Mouse (Mus musculus) c-Kit-positive CD71-positive TER-119-positive erythroid progenitor cells, embryonic 14.5 days (primary cell): Measurements from ENCODE around the gene Ifit1bl2.
"Not testable (repeated sequence)": the region's sequence is repeated elsewhere in the genome, so short reads cannot be mapped to it uniquely, and the experiment has no call there.

Experiments
- DNase-seq: peaks from one replicate; pipeline ENCODE4 v3.0.0-alpha.2; 2013; ENCODE audit warnings: low spot score

Gene Ifit1bl2

GRCm38 (mm10) chr19:34607237-34608051 lies 33.1 kb downstream of the Ifit1bl2 start, which contains the start of gene Ifit3b:
Gene Ifit3b, plus strand, starts transcription at chr19:34607970.
- DNase-seq = not testable (repeated sequence)

DNA sequence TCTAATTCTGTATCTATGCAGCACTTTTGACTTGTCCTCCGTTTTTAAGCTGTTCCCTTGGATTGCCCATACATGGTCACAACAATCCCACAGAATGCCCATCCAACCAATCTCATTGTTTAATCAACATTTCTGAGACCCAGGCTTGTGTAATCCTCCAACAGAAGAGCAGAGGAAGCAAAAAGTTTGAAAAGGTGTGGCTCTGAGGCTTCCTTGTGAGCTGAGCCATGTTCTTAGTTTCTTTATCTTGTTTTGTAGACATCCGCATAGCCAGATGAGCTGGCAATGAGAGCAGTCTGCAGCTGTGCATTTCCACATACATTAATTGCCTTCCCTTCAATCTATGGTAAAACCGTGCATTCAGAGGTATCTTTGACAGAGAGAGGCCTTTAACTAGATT lies 35.1 kb downstream of the Ifit1bl2 start:
- DNase-seq = no peak

GRCm38 (mm10) chr19:34601888-34602287 lies 38.7 kb downstream of the Ifit1bl2 start, which contains the start of gene Ifit1bl1:
Gene Ifit1bl1, minus strand, starts transcription at chr19:34601956.
- DNase-seq = not testable (repeated sequence)

GRCm38 (mm10) chr19:34599250-34599649 lies 41.3 kb downstream of the Ifit1bl2 start:
- not testable (repeated sequence) for DNase-seq

DNA sequence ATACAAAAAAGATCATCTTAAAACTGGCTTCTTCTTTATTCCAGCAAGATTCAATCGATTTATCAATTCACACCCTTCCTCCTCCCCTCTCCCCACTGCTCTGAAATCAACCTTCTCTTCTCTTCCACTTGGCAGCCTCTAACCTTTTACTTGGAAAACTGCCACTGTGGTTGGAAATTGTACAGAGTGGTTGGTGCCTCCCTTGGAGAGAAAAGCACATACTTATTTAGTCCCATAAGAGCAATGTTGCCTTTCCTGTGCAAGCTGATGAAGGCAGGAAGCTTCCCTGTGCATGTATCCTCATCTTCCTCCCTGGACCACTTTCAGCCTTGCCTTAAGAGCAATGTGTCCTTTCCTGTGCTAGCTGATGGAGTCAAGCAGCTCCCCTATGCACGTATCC lies 42.2 kb downstream of the Ifit1bl2 start:
- DNase-seq = no peak

GRCm38 (mm10) chr19:34596811-34597210 lies 43.7 kb downstream of the Ifit1bl2 start:
- DNase-seq = no peak

DNA sequence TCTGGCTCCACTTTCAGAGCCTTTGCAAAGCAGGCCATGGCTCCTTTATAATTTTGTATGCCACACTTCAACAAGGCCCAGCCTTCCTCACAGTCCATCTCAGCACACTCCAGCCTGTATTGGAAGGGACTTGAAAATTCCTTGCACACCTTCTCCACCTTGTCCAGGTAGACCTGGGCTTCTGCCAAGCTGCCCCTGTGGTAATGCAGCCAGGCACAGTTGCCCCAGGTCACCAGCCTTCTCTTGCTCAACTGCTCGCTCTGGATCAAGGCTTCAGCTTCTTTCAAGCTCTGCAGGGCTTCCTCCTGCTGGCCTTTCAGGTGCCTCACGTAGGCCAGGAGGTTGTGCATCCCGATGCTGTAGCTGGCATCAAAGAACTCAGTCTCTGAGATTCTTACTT lies 46.0 kb downstream of the Ifit1bl2 start:
- not testable (repeated sequence) for DNase-seq

DNA sequence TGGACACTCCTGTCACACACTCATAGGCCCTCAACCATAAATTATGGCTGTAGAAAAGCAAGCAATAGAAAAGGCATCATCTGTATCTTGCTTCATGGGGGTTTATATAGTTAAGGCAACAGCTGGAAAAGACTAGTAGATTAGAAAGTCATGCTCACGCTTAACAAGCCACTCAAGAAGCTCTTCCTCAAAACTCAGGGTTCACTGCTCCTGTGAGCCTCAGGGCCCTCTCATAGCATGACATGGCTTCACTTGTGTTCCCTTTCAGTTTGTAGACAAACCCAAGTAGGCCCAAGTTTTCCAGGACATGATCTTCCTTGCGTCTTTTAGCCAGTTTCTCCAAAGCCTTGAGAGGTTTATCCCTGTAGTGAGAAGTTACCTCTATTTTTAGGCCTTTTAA lies 47.1 kb downstream of the Ifit1bl2 start:
- no peak for DNase-seq

GRCm38 (mm10) chr19:34588959-34589358 lies 51.6 kb downstream of the Ifit1bl2 start:
- DNase-seq = no peak

- not testable (repeated sequence) for DNase-seq
Observed at GRCm38 (mm10) chr19:34587898-34588692, 52.4 kb downstream of the Ifit1bl2 start.

DNA sequence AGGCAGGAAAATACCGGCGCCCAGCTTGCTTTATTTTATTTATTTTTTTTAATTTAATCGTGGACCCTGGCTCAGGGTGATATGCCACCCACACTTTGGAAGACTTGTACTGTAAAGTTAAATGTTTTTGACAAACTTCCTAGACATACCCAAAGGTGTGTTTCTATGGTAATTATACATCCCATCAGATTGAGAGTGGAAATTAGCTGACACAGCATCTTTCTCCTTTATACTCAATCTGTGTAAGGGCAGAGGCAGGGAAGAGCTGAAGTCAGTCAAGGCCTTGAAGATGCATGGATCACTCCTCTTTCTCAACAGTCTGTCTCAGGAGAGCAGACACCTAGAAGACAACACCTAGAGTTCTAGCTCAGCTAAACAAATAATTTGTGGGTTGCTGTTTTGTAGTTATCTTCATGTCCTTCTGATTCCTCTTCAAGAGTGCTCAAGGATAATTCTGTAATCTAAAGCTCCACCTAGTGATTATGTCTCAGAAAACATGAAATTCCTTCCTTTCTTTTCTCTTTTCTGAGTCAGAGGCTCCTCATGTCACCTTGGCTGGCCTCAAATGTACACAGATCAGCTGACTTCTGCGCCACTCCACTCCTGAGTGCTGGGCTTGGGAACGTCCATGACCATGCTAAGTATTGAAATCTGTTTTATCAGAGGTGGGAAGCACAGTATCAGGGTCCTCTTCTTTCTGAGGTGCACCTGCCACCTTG lies 54.6 kb downstream of the Ifit1bl2 start:
- not testable (repeated sequence) for DNase-seq

DNA sequence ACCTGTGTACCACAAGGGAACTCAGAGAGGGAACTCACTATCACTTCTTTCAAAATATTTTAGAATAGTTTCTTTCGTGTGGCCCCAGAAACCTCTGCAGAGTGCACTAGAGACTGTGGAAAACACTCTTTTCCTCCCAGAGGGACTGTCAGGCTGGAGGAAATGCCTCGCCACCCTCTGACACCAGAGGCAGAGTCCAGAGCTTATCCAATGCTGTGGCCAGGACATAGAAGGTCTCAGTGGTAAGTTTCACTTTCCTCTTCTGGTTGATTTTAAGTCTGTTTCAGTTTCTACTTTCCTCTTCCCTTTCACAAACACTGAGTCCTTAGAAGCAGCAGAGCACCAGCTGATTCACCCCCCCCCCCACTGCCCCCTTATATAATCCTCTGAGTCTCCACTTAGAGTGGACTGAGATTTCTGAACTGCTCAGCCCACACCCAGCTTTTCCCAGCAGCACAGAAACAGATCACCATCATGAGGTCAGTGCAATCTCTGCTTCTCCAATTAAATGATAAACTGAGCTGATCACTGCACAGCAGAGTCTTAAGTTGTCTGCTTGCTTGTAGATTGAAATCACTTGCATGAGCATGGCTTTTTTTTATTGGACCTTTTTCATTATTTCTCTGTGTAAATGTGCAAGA lies 57.3 kb downstream of the Ifit1bl2 start, which contains the start of gene Ifit3:
Gene Ifit3, plus strand, starts transcription at position 406 of the 641 bp plus-strand sequence.
- not testable (repeated sequence) for DNase-seq

- not testable (repeated sequence) for DNase-seq
Observed at GRCm38 (mm10) chr19:34582696-34583095, 57.8 kb downstream of the Ifit1bl2 start.

DNA sequence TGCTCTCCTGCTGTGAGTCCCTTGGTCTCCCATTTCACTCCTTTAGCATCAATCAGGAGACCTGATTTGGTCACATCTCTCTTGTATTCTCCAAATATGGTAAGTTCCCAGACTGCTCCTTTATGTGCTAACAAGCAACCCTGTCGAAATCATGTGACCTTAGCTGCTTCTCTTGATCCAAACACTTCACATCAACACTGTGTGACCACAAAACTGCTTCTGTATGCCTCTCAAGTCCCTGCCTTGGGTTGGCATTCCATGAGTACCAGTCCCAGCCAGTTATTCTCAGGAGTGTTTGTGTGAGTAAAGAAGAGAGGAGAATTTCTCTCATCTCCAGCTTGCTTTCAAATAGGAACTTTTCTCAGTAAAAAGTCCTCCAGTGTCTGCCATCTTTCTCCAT lies 63.4 kb downstream of the Ifit1bl2 start:
- DNase-seq = no peak

GRCm38 (mm10) chr19:34573650-34574049 lies 66.9 kb downstream of the Ifit1bl2 start:
- DNase-seq = no peak

DNA sequence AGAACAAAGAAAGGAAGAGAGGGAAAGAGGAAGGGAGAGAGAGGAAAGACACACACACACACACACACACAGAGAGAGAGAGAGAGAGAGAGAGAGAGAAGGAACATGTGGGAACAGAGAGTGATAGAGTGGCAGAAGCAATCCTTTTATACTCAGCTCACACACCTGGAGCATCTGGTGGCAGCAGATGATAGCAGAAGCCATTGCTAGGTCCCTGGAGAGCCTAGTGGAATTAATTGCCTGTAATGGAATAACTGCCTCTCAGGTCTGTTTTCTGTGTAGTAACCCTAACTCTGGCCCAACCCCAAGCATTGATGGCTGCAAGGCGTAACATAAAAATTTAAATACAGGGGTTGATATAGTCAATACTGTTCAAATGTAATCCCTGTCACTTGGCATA lies 69.5 kb downstream of the Ifit1bl2 start:
- no peak for DNase-seq

DNA sequence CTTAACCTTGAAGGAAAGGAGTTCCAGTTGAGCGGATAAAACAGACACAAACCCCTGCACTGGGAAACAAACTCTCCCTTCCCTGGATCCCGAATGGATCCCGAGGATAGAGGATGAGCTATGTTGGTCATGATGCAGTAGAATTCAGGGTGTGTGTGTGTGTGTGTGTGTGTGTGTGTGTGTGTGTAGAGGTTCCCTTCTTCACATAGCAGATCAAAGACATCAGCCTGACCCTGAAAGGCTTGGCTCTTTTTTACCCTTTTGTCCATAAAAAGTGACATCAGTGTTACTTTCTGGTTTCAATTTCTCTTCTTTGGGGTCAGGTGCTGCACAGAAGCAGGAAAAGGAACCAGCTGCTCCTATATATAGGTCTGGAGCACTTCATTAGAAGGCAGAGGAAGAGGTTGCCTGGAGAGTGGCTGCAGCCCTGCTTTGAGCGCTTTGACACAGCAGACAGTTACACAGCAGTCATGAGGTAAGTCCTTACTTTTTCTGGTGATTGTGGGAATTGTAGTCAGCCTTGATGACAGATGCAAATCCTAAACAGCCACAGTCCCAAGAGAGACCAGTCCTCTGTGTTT lies 70.6 kb downstream of the Ifit1bl2 start:
- DNase-seq = no peak

DNA sequence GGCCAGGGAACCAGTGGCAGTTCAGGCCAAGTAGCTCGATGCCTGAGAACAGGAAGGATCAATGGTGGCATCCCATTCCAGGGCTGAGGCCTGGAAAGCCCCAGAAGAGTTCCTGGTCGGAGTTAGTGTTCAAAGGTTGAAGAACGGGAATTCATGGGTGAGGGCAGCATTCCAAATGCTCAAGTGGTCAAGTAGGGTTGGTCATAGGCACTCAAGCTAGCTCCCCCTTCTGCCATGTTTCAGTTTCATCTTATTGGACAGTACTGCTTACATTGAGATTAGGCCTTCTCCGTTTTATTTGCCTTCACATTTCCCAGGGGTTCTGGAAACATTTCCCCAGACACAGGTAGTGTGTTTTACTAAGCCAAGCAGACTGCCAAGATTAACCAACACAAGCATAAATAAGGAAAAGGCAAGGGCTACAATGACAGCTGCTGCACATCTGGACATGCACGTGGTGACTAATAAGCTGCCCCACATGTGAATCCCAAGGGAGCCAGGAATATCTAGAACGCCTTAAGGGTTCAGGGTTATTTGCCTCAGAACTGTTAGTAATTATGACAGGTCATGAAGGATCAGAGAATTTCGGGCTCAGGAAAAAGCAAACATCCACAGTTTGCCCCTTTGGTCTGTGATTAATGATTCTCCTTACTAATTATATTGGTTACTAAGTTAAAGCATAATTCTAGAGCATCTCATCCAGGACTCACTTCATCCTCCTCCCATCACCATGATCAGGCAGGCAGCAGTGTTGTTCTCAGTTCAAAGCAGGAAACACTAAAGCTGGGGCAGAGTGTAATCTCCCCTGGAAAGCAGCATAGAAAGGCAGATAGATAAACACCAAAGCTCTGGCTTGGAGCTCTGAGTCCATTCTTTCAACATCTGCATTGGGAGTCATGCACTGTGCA lies 71.3 kb downstream of the Ifit1bl2 start:
- no peak for DNase-seq
